8 mouse cellular contexts compared by ENCODE assay signal in genomic region chr14:72708581-72708991, GRCm38 (mm10). TPM values are rescaled to one million over a fixed set of nuclear protein-coding genes. Genes with fewer than 3 reads are reported as not detected.
A peak's percentile ranks its signal among the peaks of the same experiment; 100 is the strongest.
DNase-seq lines count a peak whose midpoint lies in the region; ATAC-seq and TF ChIP-seq lines count a peak whose summit lies in the region.

No protein-coding gene starts in this region.

- peak overlapping the region; percentile 58 for H3K4me3 ChIP-seq in left cerebral cortex, adult 2 months
- peak overlapping the region; percentile 87 for H3K4me3 ChIP-seq in bone marrow macrophage, adult 2 months (ENCODE audit: insufficient read depth, low read length)
- peak overlapping the region; percentile 84 for H3K4me3 ChIP-seq in forebrain, embryonic 12.5 days (replicated peaks)
- H3K4me3 ChIP-seq in limb, embryonic 11.5 days (ENCODE audit: low read depth, low read length), result peak overlapping the region; percentile 88
- H3K4me3 ChIP-seq in myocyte, result peak overlapping the region; percentile 82

- intact Hi-C loops in left cerebral cortex, adult 2 months (cut with DNase I), result loop anchor here (2.0 to 5.0 kb wide), 2 partner anchors 106 to 294 kb away; no protein-coding TSS in a partner anchor
- intact Hi-C loops in left cerebral cortex, postnatal 4 days (cut with DNase I), result loop anchor here (10.0 kb wide), 1 partner anchor 276 kb away; no protein-coding TSS in a partner anchor

- H3K4me1 ChIP-seq in bone marrow macrophage, adult 2 months (ENCODE audit: control insufficient read depth, insufficient read depth, low read length), result peaks cover 18% of the 10 kb centered on the region
- H3K4me1 ChIP-seq in forebrain, embryonic 12.5 days, result peaks cover 7% of the 10 kb centered on the region; the same call in 1 of the 2 replicates
- H3K4me1 ChIP-seq in limb, embryonic 11.5 days (ENCODE audit: control insufficient read depth, insufficient read depth, low read length), result no peaks in the 10 kb centered on the region

- no peak for TF ChIP-seq POLR2A in bone marrow macrophage, adult 2 months (IDR thresholded peaks at IDR 0.05; ENCODE audit: borderline replicate concordance, low read depth, low read length)
- TF ChIP-seq POLR2A in myocyte (IDR thresholded peaks at IDR 0.05; ENCODE audit: insufficient read length, low read depth), result no peak

- DNase-seq in left cerebral cortex, adult 2 months (ENCODE audit: extremely low spot score in 1 of 2, low spot score in 2 of 2), result no peak
- no peak for DNase-seq in left cerebral cortex, postnatal 4 days
- peak; percentile 21 for DNase-seq in limb, embryonic 11.5 days (ENCODE audit: low spot score)
- DNase-seq in natural killer cell, adult 2 months (ENCODE audit: low spot score in 2 of 2), result no peak
- DNase-seq in kidney, adult 9 months, result no peak

- H3K9me3 ChIP-seq in forebrain, embryonic 12.5 days, result no peaks in the 10 kb centered on the region
- H3K9me3 ChIP-seq in limb, embryonic 11.5 days (ENCODE audit: control insufficient read depth, low read length), result no peaks in the 10 kb centered on the region

- WGBS in forebrain, embryonic 12.5 days, result 39% methylated on average over 11 of the region's 11 CpGs
- 52% methylated on average over 11 of the region's 11 CpGs for WGBS in limb, embryonic 11.5 days

- H3K36me3 ChIP-seq in forebrain, embryonic 12.5 days (replicated peaks), result no peaks in the 10 kb centered on the region
- no peaks in the 10 kb centered on the region for H3K36me3 ChIP-seq in limb, embryonic 11.5 days (ENCODE audit: control insufficient read depth, insufficient read depth, low read length)
- no peaks in the 10 kb centered on the region for H3K36me3 ChIP-seq in myocyte (ENCODE audit: control insufficient read depth, insufficient read depth)

- peak overlapping the region; percentile 78 for H3K4me2 ChIP-seq in forebrain, embryonic 12.5 days
- H3K4me2 ChIP-seq in limb, embryonic 11.5 days (ENCODE audit: low read depth, severe bottlenecking), result peak overlapping the region; percentile 77
- H3K4me2 ChIP-seq in myocyte (ENCODE audit: low read depth), result peak overlapping the region; percentile 87

- peaks cover 56% of the 10 kb centered on the region for H3K79me2 ChIP-seq in myocyte (ENCODE audit: control insufficient read depth, insufficient read depth)

- ATAC-seq in forebrain, embryonic 12.5 days (ENCODE audit: low FRiP score), result no peak
- no peak for ATAC-seq in limb, embryonic 11.5 days (ENCODE audit: insufficient number of reproducible peaks, low FRiP score, low TSS enrichment, low read depth)

- no peak for TF ChIP-seq CTCF in left cerebral cortex, adult 2 months (IDR thresholded peaks at IDR 0.05)
- TF ChIP-seq CTCF in bone marrow macrophage, adult 2 months (IDR thresholded peaks at IDR 0.05; ENCODE audit: low read depth, low read length), result no peak

- peaks cover 13% of the 10 kb centered on the region for H3K27me3 ChIP-seq in forebrain, embryonic 12.5 days
- H3K27me3 ChIP-seq in limb, embryonic 11.5 days (ENCODE audit: control insufficient read depth, insufficient read depth, low read length), result peaks cover 8% of the 10 kb centered on the region; the same call in 1 of the 2 replicates
- H3K27me3 ChIP-seq in myocyte (ENCODE audit: control insufficient read depth, insufficient read depth, insufficient read length), result no peaks in the 10 kb centered on the region

- no peak overlapping the region for H3K27ac ChIP-seq in left cerebral cortex, adult 2 months
- no peak overlapping the region for H3K27ac ChIP-seq in bone marrow macrophage, adult 2 months (ENCODE audit: insufficient read depth, low read depth, low read length)
- H3K27ac ChIP-seq in forebrain, embryonic 12.5 days, result no peak overlapping the region
- H3K27ac ChIP-seq in limb, embryonic 11.5 days (replicated peaks; ENCODE audit: low read depth, low read length), result no peak overlapping the region

- peak overlapping the region; percentile 60 for H3ac ChIP-seq in myocyte (ENCODE audit: control insufficient read depth, insufficient read length)

- peak overlapping the region; percentile 84 for H3K9ac ChIP-seq in forebrain, embryonic 12.5 days
- H3K9ac ChIP-seq in limb, embryonic 11.5 days (ENCODE audit: low read length), result no peak overlapping the region

TF ChIP-seq in myocyte, 11 proteins besides CTCF, POLR2A, EP300 and RAD21:
- TF ChIP-seq REST (IDR thresholded peaks at IDR 0.05; ENCODE audit: insufficient read depth, insufficient read length), result no peak

RNA-seq across cellular contexts. Expression of gene Fndc3a, which starts 1.2 kb away (rescaled TPM):
- total RNA-seq in left cerebral cortex, adult 2 months (2021), result 10 to 100 TPM; 50.7 to 56.5 TPM
- total RNA-seq in left cerebral cortex, postnatal 4 days (2021), result 10 to 100 TPM; 54.6 to 59.0 TPM
- 51.5 and 55.9 TPM in 2 replicates for polyA plus RNA-seq in bone marrow macrophage, adult 2 months (2012; ENCODE audit: insufficient read depth, insufficient read length, missing spikeins)
- 45.4 and 46.6 TPM in 2 replicates for polyA plus RNA-seq in forebrain, embryonic 12.5 days (2016; fragmentation: Nextera tagmentation; extraction: Ambion mirVana)
- polyA plus RNA-seq in limb, embryonic 11.5 days (2014; fragmentation: Nextera tagmentation; extraction: Ambion mirVana), result 31.0 and 36.6 TPM in 2 replicates
- 7.2 TPM for polyA plus RNA-seq in myocyte (2012; fragmentation: generic; extraction: Trizol)
